Mouse (Mus musculus): ENCODE data around the gene Cep83. TPM values are rescaled to one million over a fixed set of nuclear protein-coding genes. Genes with fewer than 3 reads are reported as not detected.
A peak's percentile ranks its signal among the peaks of the same experiment; 100 is the strongest.

The Cep83 gene
- 10 to 100 TPM; 18.5 to 19.6 TPM for total RNA-seq (2021)
- long read RNA-seq, experiment 1, transcript Cep83-201 (16 exons, 3,639 nt) = major isoform, 28 of 33 reads
- long read RNA-seq, experiment 1, transcript Cep83-204 (4 exons, 1,842 nt) = minor isoform, 5 of 33 reads
- long read RNA-seq, experiment 1, partial matches to known transcripts = 0 of 33 reads
- long read RNA-seq, experiment 1, other reads (novel, unspliced or antisense) = 0 of 33 reads
- long read RNA-seq, experiment 2, transcript Cep83-201 (16 exons, 3,639 nt) = major isoform, 27 of 44 reads
- long read RNA-seq, experiment 2, transcript Cep83-204 (4 exons, 1,842 nt) = minor isoform, 7 of 44 reads
- long read RNA-seq, experiment 2, partial matches to known transcripts = 6 of 44 reads
- long read RNA-seq, experiment 2, other reads (novel, unspliced or antisense) = 4 of 44 reads

DNA sequence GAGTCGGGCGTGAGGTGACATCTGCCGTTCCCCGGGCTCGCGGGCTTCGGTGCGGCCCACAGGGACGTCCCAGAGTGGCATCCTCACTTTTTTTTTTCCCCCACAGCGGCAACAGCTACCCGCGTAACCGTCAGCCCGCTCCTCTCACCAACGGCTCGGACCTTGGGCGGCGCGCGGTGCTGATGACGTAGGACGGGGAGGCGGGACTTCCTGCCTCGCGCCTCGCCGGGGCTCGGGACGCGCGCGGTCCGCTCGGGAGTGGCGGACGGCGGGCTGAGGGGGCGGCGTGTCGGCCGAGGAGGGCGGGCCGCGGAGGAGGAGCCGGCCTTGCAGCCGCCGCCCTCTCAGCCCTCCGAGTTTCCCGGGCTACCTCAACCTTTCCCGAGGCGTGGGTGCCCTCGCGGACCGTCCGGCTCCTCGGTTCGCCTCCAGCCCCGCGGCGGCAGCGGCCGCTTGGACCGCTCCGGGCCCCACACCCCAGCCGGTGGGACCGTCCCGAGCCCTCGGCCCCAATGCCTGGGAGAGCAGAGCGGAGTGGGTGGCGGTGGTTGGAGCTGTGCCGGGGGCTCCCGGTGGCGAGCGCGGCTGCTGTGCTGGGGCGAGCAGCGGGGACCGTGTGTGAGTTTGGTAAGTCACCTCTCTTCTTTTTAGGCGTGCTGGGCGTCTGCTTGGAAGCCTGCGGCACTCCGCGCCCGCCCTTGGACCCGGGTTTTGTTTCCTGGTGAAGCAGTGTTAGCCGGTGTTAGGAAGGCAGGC is at the start of gene Cep83:
TSS of gene Cep83 (plus strand) at position 235 of the 756 bp plus-strand sequence.
- TF ChIP-seq CTCF (IDR thresholded peaks at IDR 0.05) = no peak
- peak within 1 kb of the TSS; percentile 95 for H3K27ac ChIP-seq
- peak within 1 kb of the TSS; percentile 85 for H3K4me3 ChIP-seq
- DNase-seq = peak; percentile 97
- intact Hi-C loops (cut with DNase I) = no loop called here

- no peak overlapping the region for H3K4me3 ChIP-seq
- TF ChIP-seq CTCF (IDR thresholded peaks at IDR 0.05) = no peak
- intact Hi-C loops (cut with DNase I) = no loop called here
- no peak overlapping the region for H3K27ac ChIP-seq
- no peak for DNase-seq
These were observed 49.2 kb upstream of the Cep83 start for GRCm38 (mm10) chr10:94639281-94639680.

GRCm38 (mm10) chr10:94640067-94640466 is 48.4 kb upstream of the Cep83 start:
- TF ChIP-seq CTCF (IDR thresholded peaks at IDR 0.05) = no peak
- intact Hi-C loops (cut with DNase I) = no loop called here
- DNase-seq = no peak
- no peak overlapping the region for H3K4me3 ChIP-seq
- no peak overlapping the region for H3K27ac ChIP-seq

- no peak overlapping the region for H3K4me3 ChIP-seq
- no peak for TF ChIP-seq CTCF (IDR thresholded peaks at IDR 0.05)
- intact Hi-C loops (cut with DNase I) = no loop called here
- H3K27ac ChIP-seq = no peak overlapping the region
- DNase-seq = no peak
These were observed 24.4 kb upstream of the Cep83 start for GRCm38 (mm10) chr10:94664036-94664435.

- no peak overlapping the region for H3K27ac ChIP-seq
- TF ChIP-seq CTCF (IDR thresholded peaks at IDR 0.05) = no peak
- no peak for DNase-seq
- intact Hi-C loops (cut with DNase I) = no loop called here
- H3K4me3 ChIP-seq = no peak overlapping the region
These were observed 24.0 kb upstream of the Cep83 start for GRCm38 (mm10) chr10:94664455-94664854.

- no peak for TF ChIP-seq CTCF (IDR thresholded peaks at IDR 0.05)
- no peak for DNase-seq
- intact Hi-C loops (cut with DNase I) = no loop called here
- Histone ChIP-seq H3K27ac (no peak overlapping the region), H3K4me3 (no peak overlapping the region)
These were observed 20.3 kb upstream of the Cep83 start for GRCm38 (mm10) chr10:94668147-94668546.

GRCm38 (mm10) chr10:94687801-94688419 is 544 bp upstream of the Cep83 start:
- DNase-seq = no peak
- H3K27ac ChIP-seq = peak overlapping the region; percentile 95
- H3K4me3 ChIP-seq = peak overlapping the region; percentile 85
- TF ChIP-seq CTCF (IDR thresholded peaks at IDR 0.05) = no peak
- intact Hi-C loops (cut with DNase I) = no loop called here

DNA sequence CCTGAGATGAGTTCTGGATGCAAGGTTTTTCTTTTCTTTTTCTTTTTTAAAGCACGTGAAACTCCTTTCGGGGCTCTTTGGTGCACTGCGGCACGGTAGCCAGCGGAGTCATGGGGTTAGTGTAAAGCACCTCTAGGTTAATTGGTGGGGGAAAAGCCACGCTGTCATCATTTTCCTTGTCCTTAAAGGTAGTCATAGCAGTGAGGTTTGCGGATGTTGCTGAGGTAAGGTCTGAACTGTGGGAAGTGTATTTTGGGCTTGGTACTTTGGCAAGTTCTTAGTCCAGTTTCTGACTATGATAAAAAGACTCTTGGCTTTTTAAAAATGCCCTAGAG is 689 bp downstream of the Cep83 start:
- TF ChIP-seq CTCF (IDR thresholded peaks at IDR 0.05) = no peak
- no peak for DNase-seq
- intact Hi-C loops (cut with DNase I) = no loop called here
- Histone ChIP-seq H3K27ac (peak overlapping the region; percentile 95), H3K4me3 (peak overlapping the region; percentile 85)

DNA sequence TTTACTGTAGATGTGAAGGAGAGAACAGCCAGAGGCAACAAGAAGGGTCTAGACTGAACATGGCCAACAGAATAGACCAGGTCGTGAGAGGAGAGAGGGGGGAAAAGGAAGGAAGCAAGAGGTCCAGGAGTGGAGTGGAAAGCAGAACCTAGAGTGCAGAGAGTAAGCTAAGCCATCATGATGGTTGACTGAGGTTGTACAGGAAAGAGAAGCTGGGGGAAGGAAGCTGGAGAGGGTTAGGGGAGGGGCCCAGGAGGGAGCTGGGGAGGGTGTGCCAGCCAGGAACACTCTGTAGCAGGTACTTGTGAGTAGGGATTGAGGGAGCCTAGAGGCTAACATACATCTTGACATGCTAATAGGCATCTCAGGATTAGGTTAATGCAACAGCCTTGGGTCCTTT is 1.9 kb downstream of the Cep83 start:
- no peak overlapping the region for H3K27ac ChIP-seq
- intact Hi-C loops (cut with DNase I) = no loop called here
- no peak for DNase-seq
- no peak overlapping the region for H3K4me3 ChIP-seq
- no peak for TF ChIP-seq CTCF (IDR thresholded peaks at IDR 0.05)

DNA sequence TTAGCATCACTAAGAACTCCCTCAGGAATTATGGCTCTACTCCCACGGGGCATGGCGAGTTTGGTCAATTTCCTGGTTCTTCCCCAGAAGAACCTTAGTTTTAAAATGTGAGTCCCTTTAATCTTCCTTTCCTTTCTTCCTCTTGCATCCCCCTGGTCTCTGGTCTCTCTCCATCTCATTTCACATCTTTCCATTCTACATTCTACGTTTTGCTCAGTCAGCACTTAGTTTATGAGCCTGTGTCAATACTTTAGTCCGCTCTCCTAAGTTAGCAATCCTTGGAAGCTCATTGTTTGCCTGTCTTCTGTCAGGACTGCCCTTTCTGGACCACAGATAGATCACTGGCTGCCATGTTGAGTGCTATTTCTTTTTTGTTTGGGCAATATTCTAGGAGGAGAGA is 3.7 kb downstream of the Cep83 start:
- DNase-seq = no peak
- intact Hi-C loops (cut with DNase I) = no loop called here
- H3K27ac ChIP-seq = no peak overlapping the region
- no peak overlapping the region for H3K4me3 ChIP-seq
- no peak for TF ChIP-seq CTCF (IDR thresholded peaks at IDR 0.05)

DNA sequence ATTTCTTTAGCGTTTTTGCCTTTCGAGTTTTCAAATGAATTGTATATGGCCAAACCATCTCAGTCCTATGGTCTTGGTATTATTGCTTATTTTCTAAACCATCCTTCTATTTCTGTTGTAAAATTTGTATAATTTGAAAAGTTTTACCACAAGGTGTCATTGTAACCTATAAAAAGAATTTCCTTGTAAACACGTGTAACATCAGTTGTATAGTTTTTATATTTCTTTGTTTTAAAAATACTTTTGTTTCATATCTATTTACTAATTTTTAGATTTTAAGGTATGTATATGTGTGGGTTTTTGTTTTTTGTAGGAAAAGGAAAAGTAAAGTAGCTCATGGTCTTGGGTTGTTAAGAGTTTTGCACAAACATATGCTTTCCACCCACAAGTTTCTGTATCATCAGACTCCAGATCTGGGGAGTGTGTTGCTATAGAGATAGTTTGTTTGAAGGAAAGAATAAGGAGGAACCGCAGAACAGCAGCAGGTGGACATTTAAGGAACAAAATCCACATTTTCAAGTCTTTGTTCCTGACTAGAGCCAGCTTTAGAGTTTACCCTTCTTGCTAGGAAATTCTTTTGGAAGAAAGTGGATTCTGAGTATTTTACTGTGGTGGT is 17.3 kb downstream of the Cep83 start:
- H3K27ac ChIP-seq = no peak overlapping the region
- DNase-seq = no peak
- no peak overlapping the region for H3K4me3 ChIP-seq
- intact Hi-C loops (cut with DNase I) = loop anchor here (10.0 kb wide), 1 partner anchor 249 kb away; no protein-coding TSS in a partner anchor
- peak; percentile 9; the same call in 1 of the 2 replicates for TF ChIP-seq CTCF (IDR thresholded peaks at IDR 0.05)

DNA sequence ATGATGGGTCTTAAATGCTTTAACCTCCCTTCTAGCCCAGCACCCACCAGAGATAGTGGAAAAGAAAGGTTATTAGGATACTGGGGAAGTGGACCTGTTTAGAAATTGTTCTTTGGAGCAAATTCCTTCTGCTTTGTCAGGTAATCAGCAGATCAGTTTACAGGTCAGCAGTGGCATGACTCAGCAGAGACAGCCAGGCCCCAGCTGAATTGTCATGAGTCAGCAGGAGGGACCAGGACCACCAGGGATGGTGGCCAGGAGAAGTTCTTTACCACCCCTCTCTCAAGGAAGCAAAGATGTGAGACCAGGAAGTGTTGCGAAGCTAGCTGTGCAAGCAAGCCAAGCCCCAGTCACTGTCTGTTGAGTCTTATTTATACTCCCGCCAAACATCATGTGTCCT is 18.2 kb downstream of the Cep83 start:
- no peak overlapping the region for H3K27ac ChIP-seq
- intact Hi-C loops (cut with DNase I) = loop anchor here (10.0 kb wide), 1 partner anchor 248 kb away; no protein-coding TSS in a partner anchor
- no peak for TF ChIP-seq CTCF (IDR thresholded peaks at IDR 0.05)
- no peak overlapping the region for H3K4me3 ChIP-seq
- no peak for DNase-seq

All from gastrocnemius, adult 2 months (tissue).